Mouse (Mus musculus) liver, adult 2 months (tissue): ENCODE results near the gene Vgll1. TPM values are rescaled to one million over a fixed set of nuclear protein-coding genes. Genes with fewer than 3 reads are reported as not detected.

ENCODE experiments used
- DNase-seq: peaks from one replicate; pipeline ENCODE4 v3.0.0-alpha.2; 2011; ENCODE audit warnings: low read depth, low spot score; ENCODE audit errors: extremely low read depth
- H3K27ac ChIP-seq: fragments of 200-500 bp; replicated peaks from 2 replicates; pipeline ENCODE4 v1.5.1; 2012; ENCODE audit warnings: low read depth, mild to moderate bottlenecking, control low read depth, inconsistent platforms, low read length; ENCODE audit not compliant: insufficient read depth
- H3K27me3 ChIP-seq: fragments of 200-500 bp; 2 replicates; pipeline ENCODE4 v1.6.1; 2012; ENCODE audit warnings: mild to moderate bottlenecking, moderate library complexity, low read length, inconsistent platforms; ENCODE audit not compliant: control insufficient read depth, insufficient read depth
- H3K36me3 ChIP-seq: fragments of 200-500 bp; 2 replicates; pipeline ENCODE4 v1.6.1; 2012; ENCODE audit warnings: low read length, inconsistent platforms; ENCODE audit not compliant: control insufficient read depth, insufficient read depth
- H3K4me1 ChIP-seq: fragments of 200-500 bp; 2 replicates; pipeline ENCODE4 v1.6.1; 2011; ENCODE audit warnings: low read length; ENCODE audit not compliant: control insufficient read depth, insufficient read depth
- H3K4me3 ChIP-seq: fragments of 200-500 bp; 2 replicates; pipeline ENCODE4 v1.5.1; 2011; ENCODE audit warnings: low read depth, mild to moderate bottlenecking, control low read depth, low read length, moderate library complexity; ENCODE audit not compliant: insufficient read depth
- H3K79me2 ChIP-seq: fragments of 200-500 bp; 2 replicates; pipeline ENCODE4 v1.6.1; 2012; ENCODE audit warnings: inconsistent platforms, mild to moderate bottlenecking, low read length, moderate library complexity; ENCODE audit not compliant: control insufficient read depth, insufficient read depth
- H3K9ac ChIP-seq: fragments of 200-500 bp; 2 replicates; pipeline ENCODE4 v1.6.1; 2012; ENCODE audit warnings: low read depth, mild to moderate bottlenecking, control low read depth, inconsistent platforms, low read length
- CTCF ChIP-seq: fragments of 200-500 bp; IDR thresholded peaks from 2 replicates; pipeline ENCODE4 v1.5.1; 2011; ENCODE audit warnings: low read depth, low read length, control low read depth
- POLR2A ChIP-seq: fragments of 200-500 bp; IDR thresholded peaks from 2 replicates; pipeline ENCODE4 v1.6.1; 2011; ENCODE audit warnings: low read length, control low read depth; ENCODE audit not compliant: insufficient read depth; ENCODE audit errors: extremely low read depth
- WGBS: fragments of 180-500 bp; shearing (Covaris S2); methylation state at CpG from one replicate; pipeline ENCODE4 v1.1.7; 2018; 5-methylcytosine and 5-hydroxymethylcytosine counted together
- polyA plus RNA-seq: library from polyadenylated mRNA; depleted of rRNA; stranded (reverse); fragments of >200 nt; gene quantifications from 2 replicates; pipeline ENCODE4 v1.2.3, GENCODE M21; 2012; rRNA removed
- total RNA-seq: library from RNA; depleted of rRNA; stranded (reverse); fragments of >200 nt; gene quantifications from 2 replicates; pipeline ENCODE4 v1.2.3, GENCODE M21; 2014; rRNA removed

Vgll1 gene
- total RNA-seq (not detected in 2 replicates), polyA plus RNA-seq (not detected in 2 replicates)

DNA sequence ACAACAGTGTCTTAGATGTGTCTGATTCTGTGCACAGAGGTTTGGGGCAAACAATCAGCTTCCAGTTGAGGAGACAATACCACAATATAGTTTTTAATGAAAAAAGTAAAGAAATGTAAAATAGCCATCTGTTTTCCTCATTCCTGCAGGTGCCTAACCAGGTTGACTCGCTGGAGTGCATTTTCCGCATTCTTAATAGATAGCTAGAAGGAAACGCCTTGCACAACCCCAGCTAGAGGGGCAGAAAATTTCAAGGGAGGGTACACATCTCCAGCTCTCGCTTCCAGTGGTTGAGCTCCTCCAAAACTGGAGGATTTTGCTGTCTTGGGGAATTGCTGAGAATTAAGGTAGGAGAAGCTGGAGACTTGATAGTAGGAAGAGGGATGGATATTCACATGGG lies at the start of gene Vgll1:
Gene Vgll1 (plus strand): TSS at position 301 of the 400 bp plus-strand sequence.
- TF ChIP-seq CTCF (no peak), POLR2A (no peak)
- 76% methylated on average over 4 of the region's 4 CpGs for WGBS

GRCm38 (mm10) chrX:57042774-57043173 lies 45.1 kb upstream of the Vgll1 start, which contains the start of gene Brs3:
Brs3 (plus strand) TSS chrX:57043074.
- H3K4me3 ChIP-seq, result no peak within 1 kb of the TSS
- no peaks in the 10 kb centered on the region for H3K79me2 ChIP-seq
- no peaks in the 10 kb centered on the region for H3K27me3 ChIP-seq
- H3K36me3 ChIP-seq, result no peaks in the 10 kb centered on the region
- no peak for TF ChIP-seq CTCF
- TF ChIP-seq POLR2A, result no peak
- WGBS, result 77% methylated on average over 5 of the region's 5 CpGs
- H3K9ac ChIP-seq, result no peak within 1 kb of the TSS
- DNase-seq, result no peak
- no peaks in the 10 kb centered on the region for H3K4me1 ChIP-seq
- no peak within 1 kb of the TSS for H3K27ac ChIP-seq

More for the DNA sequence above, at the start of gene Vgll1:
- Histone ChIP-seq H3K4me3 (no peak within 1 kb of the TSS), H3K27me3 (no peaks in the 10 kb centered on the region), H3K36me3 (no peaks in the 10 kb centered on the region), H3K9ac (no peak within 1 kb of the TSS), H3K27ac (no peak within 1 kb of the TSS), H3K4me1 (no peaks in the 10 kb centered on the region), H3K79me2 (no peaks in the 10 kb centered on the region)
- no peak for DNase-seq

GRCm38 (mm10) chrX:57043869-57044268 lies 44.0 kb upstream of the Vgll1 start:
- Histone ChIP-seq H3K4me3 (no peak overlapping the region), H3K9ac (no peak overlapping the region), H3K4me1 (no peaks in the 10 kb centered on the region), H3K79me2 (no peaks in the 10 kb centered on the region), H3K27me3 (no peaks in the 10 kb centered on the region), H3K27ac (no peak overlapping the region), H3K36me3 (no peaks in the 10 kb centered on the region)
- WGBS, result 73% methylated on average over 6 of the region's 6 CpGs
- TF ChIP-seq POLR2A, result no peak
- no peak for TF ChIP-seq CTCF
- DNase-seq, result no peak

DNA sequence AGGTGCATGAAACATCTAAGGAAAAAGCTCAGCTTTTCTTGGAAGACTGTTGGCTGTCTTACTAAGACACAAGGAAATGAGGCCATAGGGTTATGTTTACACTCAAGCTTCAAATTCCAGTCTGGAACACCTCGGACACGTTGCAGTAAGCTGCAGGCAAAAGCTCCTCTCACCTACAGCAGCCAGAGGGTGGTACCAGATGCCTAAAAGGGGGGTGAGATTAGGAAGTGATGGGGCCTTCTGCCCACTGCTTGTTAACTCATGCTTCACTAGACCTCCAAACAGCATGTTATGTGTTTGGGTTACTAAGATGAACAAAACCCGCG lies 35.1 kb upstream of the Vgll1 start:
- no peak for DNase-seq
- WGBS, result 2% methylated on average over 4 of the region's 4 CpGs
- Histone ChIP-seq H3K27me3 (no peaks in the 10 kb centered on the region), H3K4me1 (no peaks in the 10 kb centered on the region; the same call in 1 of the 2 replicates), H3K36me3 (peaks cover 10% of the 10 kb centered on the region), H3K9ac (peak overlapping the region; percentile 43; the same call in 1 of the 2 replicates), H3K79me2 (no peaks in the 10 kb centered on the region), H3K27ac (peak overlapping the region; percentile 9; the same call in 1 of the 2 replicates), H3K4me3 (peak overlapping the region; percentile 80)
- no peak for TF ChIP-seq POLR2A
- no peak for TF ChIP-seq CTCF

- DNase-seq, result peak; percentile 64
- no peaks in the 10 kb centered on the region; the same call in 1 of the 2 replicates for H3K4me1 ChIP-seq
- WGBS, result 0% methylated on average over 30 of the region's 85 CpGs
Observed at GRCm38 (mm10) chrX:57053174-57053992, 34.5 kb upstream of the Vgll1 start, which contains the start of gene Htatsf1. Htatsf1 (plus strand) TSS chrX:57053583.

GRCm38 (mm10) chrX:57053993-57054385 lies 33.9 kb upstream of the Vgll1 start:
- no peaks in the 10 kb centered on the region for H3K79me2 ChIP-seq
- H3K4me1 ChIP-seq, result no peaks in the 10 kb centered on the region; the same call in 1 of the 2 replicates
- DNase-seq, result no peak
- H3K27ac ChIP-seq, result peak overlapping the region; percentile 34; the same call in 1 of the 2 replicates
- peak overlapping the region; percentile 79 for H3K9ac ChIP-seq
- H3K27me3 ChIP-seq, result no peaks in the 10 kb centered on the region
- peak overlapping the region; percentile 80 for H3K4me3 ChIP-seq
- TF ChIP-seq CTCF (no peak), POLR2A (no peak)
- H3K36me3 ChIP-seq, result peaks cover 11% of the 10 kb centered on the region
- WGBS, result under 1% methylated on average over 11 of the region's 11 CpGs

More at GRCm38 (mm10) chrX:57053174-57053992, 34.5 kb upstream of the Vgll1 start, which contains the start of gene Htatsf1:
- 0 out of 2 replicates have a peak, but pooled peaks have one; percentile 33 for TF ChIP-seq POLR2A
- no peak for TF ChIP-seq CTCF
- H3K9ac ChIP-seq, result peak within 1 kb of the TSS; percentile 80
- H3K79me2 ChIP-seq, result no peaks in the 10 kb centered on the region
- peaks cover 10% of the 10 kb centered on the region for H3K36me3 ChIP-seq
- no peaks in the 10 kb centered on the region for H3K27me3 ChIP-seq
- peak within 1 kb of the TSS; percentile 80 for H3K4me3 ChIP-seq
- H3K27ac ChIP-seq, result peak within 1 kb of the TSS; percentile 82
